Mouse (Mus musculus): ENCODE measurements around the gene Ush1g.
A peak's percentile ranks its signal among the peaks of the same experiment; 100 is the strongest.

Ush1g gene

GRCm38 (mm10) chr11:115329339-115329738 is 7.5 kb upstream of the Ush1g start:
- DNase-seq = no peak

- DNase-seq = no peak
These were observed 4.9 kb upstream of the Ush1g start for GRCm38 (mm10) chr11:115326730-115327129.

GRCm38 (mm10) chr11:115323354-115323753 is 1.5 kb upstream of the Ush1g start:
- no peak for DNase-seq

GRCm38 (mm10) chr11:115319704-115320383 is 2.0 kb downstream of the Ush1g start:
- DNase-seq = no peak

- no peak for DNase-seq
These were observed 3.4 kb downstream of the Ush1g start for GRCm38 (mm10) chr11:115318245-115319027.

- no peak for DNase-seq
These were observed 4.6 kb downstream of the Ush1g start for GRCm38 (mm10) chr11:115317204-115317603.

GRCm38 (mm10) chr11:115314249-115314648 is 7.6 kb downstream of the Ush1g start:
- DNase-seq = no peak

- DNase-seq = no peak
These were observed 13.1 kb downstream of the Ush1g start for GRCm38 (mm10) chr11:115308781-115309180.

- no peak for DNase-seq
These were observed 15.0 kb downstream of the Ush1g start, which contains the start of gene Otop2 for GRCm38 (mm10) chr11:115306863-115307262. Gene Otop2 (plus strand): TSS chr11:115307163.

- DNase-seq = no peak
These were observed 18.7 kb downstream of the Ush1g start for GRCm38 (mm10) chr11:115303167-115303566.

- DNase-seq = no peak
These were observed 20.5 kb downstream of the Ush1g start for GRCm38 (mm10) chr11:115301351-115301750.

- DNase-seq = no peak
These were observed 21.1 kb downstream of the Ush1g start for GRCm38 (mm10) chr11:115300745-115301144.

- DNase-seq = no peak
These were observed 23.7 kb downstream of the Ush1g start for GRCm38 (mm10) chr11:115298160-115298559.

GRCm38 (mm10) chr11:115297214-115297826 is 24.5 kb downstream of the Ush1g start, which contains the start of gene Fads6:
Gene Fads6 (minus strand): TSS chr11:115297663.
- peak; percentile 85 for DNase-seq

- DNase-seq = peak; percentile 71
These were observed 25.2 kb downstream of the Ush1g start for GRCm38 (mm10) chr11:115296471-115297210.

GRCm38 (mm10) chr11:115295939-115296338 is 25.9 kb downstream of the Ush1g start:
- DNase-seq = peak; percentile 20

GRCm38 (mm10) chr11:115292631-115293375 is 29.0 kb downstream of the Ush1g start:
- peak; percentile 11 for DNase-seq

GRCm38 (mm10) chr11:115291503-115291902 is 30.3 kb downstream of the Ush1g start:
- DNase-seq = peak; percentile 16

GRCm38 (mm10) chr11:115290919-115291318 is 30.9 kb downstream of the Ush1g start:
- DNase-seq = peak; percentile 11

GRCm38 (mm10) chr11:115290314-115290713 is 31.5 kb downstream of the Ush1g start:
- DNase-seq = no peak

GRCm38 (mm10) chr11:115289885-115290284 is 32.0 kb downstream of the Ush1g start:
- DNase-seq = peak; percentile 33

GRCm38 (mm10) chr11:115288305-115288704 is 33.5 kb downstream of the Ush1g start:
- no peak for DNase-seq
